Mouse (Mus musculus) neutrophil, adult 5-6 weeks (primary cell): ENCODE measurements around the gene Saa2. TPM values are rescaled to one million over a fixed set of nuclear protein-coding genes. Genes with fewer than 3 reads are reported as not detected.
A peak's percentile ranks its signal among the peaks of the same experiment; 100 is the strongest.
"Not testable (repeated sequence)": the region's sequence is repeated elsewhere in the genome, so short reads cannot be mapped to it uniquely, and the experiment has no call there.

Source experiments
- ATAC-seq: fragments of 151-379, 151-347 bp; 2 replicates; pipeline ENCODE4 v1.8.0; 2017; ENCODE audit warnings: mild to moderate bottlenecking, moderate TSS enrichment; ENCODE audit not compliant: insufficient number of reproducible peaks, poor library complexity, low FRiP score, severe bottlenecking; ENCODE audit errors: extremely low read depth
- total RNA-seq: library from RNA; stranded (forward); fragments of 200-1000 nt; gene quantifications from 2 replicates; pipeline ENCODE4 v1.2.3, GENCODE M21; 2017

The Saa2 gene
- not detected in 2 replicates for total RNA-seq

DNA sequence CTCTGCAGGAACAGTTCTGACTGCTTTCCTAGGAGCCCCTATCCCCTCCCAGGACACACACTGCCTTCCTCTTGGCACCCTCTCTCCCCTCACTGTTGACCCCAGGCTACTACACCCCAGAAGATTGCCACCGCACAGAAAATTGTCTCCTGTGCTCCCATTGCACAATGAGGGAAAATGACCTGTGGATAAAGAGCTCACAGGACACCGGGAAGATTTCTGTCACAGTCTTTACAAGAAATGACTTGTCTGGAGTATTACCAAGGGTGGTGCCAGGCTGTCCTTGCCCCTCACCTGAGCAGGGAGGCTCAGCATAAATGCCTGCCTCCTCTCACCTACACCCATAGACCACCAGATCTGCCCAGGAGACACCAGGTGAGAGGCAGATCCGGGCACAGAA is at the start of gene Saa2:
Gene Saa2, plus strand, starts transcription at position 301 of the 400 bp plus-strand sequence.
- no peak for ATAC-seq

DNA sequence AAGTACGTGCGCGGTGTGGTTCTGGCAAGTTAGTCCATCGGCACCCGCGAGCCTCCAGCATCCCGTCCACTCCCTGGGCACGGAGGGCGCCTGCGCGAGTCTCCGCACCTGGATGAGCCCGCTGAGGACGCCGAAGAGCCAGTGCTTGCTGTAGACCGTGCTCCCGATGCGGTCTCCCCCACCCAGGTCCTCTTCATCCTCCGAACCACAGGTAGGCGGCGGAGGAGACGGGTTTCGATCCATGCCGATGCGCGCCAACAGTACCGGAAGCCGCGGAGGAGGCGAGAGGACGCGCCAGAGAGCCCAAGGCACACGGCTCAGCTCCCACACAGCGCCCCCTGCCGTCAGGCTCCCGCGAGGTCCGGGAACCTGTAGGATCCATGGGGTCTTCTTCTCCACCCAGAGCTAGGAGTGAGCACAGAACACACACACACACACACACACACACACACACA is 41.2 kb upstream of the Saa2 start, which contains the start of gene Saal1:
Gene Saal1, minus strand, starts transcription at position 291 of the 455 bp plus-strand sequence.
- peak; percentile 85 for ATAC-seq

DNA sequence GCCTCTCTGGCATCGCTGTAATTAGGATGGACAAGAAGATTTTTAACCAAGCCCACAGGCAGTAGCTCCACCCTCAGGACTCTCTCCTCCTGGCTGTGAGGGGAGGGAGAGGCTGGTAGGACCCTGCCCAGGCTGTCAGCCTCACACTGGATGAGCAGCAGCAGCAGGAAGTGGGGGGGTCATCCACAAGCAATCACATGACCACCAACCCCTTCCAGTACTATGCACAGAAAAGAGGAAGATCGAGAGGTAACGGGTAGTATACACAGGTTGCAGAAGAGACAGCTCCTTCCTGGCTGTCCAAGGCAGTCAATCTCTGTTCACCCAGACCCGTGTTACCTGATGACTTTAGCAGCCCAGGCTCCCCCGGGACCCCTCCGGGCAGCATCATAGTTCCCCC is 39.3 kb upstream of the Saa2 start:
- ATAC-seq = peak; percentile 57

DNA sequence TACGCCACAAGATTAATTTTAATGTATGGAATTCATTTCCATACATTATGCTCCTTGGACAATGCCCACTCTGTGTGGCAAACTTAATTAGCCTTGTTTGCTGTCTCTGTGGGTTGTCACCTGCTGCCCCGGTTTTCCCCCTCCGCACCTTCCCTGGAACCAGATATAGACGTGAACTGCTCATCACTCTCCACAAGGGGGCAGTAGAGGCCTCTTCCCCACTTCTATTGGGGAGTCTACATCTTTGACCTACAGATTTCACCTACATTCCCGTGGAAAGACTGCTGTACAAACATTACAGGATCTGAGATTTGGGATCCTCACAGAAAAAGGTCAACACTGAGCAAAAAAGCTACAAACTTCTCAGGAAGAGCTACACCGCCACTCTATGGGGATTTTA is 37.1 kb upstream of the Saa2 start:
- ATAC-seq = peak; percentile 40

DNA sequence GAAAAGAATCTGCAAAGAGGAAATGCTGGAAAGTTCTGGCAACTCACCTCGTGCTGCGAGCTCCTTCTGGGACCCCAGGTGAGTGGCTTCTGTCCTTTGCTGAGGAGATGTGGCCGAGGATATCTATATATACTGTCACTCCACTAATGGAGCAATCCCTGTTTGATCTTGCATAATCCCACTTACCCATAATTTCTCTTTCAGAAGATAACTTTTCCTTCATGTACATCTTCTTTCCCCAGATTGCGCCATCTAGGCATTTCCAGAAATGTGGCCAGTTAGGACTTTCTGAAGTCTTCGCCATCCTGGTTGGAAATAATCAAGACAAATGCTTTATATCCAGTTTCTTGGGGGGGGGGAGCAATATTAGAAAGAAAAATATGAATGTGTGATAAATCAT is 36.0 kb upstream of the Saa2 start, which contains the start of gene Saa3:
Gene Saa3, minus strand, starts transcription at position 101 of the 400 bp plus-strand sequence.
- no peak for ATAC-seq

DNA sequence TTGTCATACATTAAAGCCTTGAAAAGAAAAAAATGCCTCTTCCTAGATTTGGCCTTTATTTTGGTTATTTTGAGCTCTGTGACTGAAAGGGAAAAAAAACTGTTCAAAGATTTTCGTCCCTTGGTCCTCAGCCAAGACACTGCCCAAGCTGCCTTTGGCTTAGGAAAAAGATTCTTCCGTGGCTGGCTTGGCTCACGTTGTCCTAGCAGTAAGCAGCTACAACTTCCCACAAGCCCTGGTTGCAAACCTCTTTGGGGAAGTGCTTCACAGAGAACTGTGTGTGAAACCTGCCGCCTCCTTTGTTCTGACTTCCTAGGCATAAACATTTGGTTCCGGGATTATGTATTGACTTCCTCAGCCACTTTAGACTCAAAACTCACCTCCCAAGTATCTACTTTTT is 34.7 kb upstream of the Saa2 start:
- no peak for ATAC-seq

DNA sequence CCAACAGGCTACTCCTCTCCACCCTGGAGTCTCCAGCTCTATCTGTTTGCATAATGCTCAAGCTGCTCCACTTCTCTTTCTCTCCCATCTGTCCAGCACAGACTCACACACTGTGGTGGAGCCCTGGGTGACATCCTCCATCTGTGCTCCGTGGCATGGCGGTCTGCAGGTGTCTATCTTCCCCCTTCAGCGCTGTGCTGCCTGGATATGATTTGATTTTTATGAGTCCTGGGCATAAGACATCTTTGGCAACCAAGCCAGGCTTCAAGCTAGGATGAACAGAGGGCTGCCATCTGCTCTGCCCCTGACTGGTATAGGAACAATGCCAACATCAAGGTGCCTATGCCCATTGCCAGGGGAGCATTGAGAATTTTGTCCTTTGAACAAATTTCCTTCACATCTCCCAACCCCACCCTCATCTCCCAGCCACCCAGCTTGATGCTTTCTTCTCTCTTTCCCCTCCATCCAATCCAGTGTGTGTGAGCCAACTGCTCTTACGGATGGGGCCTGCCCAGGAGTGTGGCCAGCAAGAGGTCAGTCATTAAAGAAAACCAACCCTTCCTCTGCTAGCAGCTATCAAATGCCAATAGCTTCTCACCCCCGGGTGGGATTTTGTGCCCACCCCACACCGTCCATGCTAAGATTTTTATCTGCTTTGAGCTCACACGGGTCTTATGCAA is 32.9 kb upstream of the Saa2 start:
- ATAC-seq = no peak

DNA sequence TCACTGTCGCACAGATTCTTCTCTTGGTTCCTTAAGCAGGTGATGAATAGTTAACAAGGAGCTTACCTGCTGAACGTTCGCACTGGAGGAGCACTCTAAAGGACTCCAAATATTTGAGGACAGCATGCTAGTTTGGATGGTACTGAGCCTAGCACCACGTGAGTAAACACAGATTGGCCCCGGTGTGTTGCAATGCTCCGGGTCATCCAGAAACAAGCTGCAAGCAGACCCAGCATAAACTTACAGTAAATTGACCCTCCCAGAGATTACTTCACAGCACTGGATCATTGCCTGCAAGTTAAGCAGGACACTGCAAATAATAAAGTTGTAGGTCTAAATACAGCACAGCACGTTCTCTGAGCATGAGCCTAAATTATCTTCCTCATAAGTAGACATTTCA is 32.1 kb upstream of the Saa2 start:
- no peak for ATAC-seq

DNA sequence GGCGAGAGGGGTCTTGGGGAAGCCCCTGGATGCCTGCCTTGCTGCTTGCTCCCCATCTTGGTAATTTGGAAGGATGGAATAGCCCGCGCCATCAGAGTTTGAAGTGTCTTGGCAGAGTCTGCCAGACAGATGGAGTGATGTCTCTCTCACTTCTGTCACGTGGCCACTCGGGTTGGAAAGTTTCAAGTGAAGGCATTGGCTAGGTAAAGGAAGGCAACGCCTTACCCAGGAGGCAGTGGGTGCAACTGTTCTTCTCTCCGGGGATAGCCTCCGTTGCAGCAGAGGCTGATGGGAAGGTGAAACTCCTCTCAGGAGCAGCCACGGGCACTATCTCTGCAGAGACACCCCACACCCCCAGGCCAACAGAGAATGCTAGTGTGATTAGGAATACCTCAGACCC is 31.1 kb upstream of the Saa2 start:
- ATAC-seq = no peak

DNA sequence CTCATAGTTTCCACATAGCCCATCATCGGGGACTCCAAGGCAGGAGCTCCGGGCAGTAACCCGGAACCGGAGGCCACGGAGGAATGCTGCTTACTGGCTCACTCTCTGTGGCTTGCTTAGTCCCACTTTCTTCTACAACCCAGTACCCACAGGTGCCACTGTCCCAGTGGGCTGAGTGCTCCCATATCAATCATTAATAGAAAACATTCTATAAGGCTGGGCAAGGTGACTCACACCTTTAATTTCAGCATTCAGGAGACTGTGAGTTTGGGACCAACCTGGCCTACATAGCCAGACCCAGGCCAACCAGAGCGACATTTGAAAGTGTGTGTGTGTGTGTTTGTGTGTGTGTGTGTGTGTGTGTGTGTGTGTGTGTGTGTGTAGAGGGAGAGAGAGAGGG is 28.2 kb upstream of the Saa2 start:
- no peak for ATAC-seq

DNA sequence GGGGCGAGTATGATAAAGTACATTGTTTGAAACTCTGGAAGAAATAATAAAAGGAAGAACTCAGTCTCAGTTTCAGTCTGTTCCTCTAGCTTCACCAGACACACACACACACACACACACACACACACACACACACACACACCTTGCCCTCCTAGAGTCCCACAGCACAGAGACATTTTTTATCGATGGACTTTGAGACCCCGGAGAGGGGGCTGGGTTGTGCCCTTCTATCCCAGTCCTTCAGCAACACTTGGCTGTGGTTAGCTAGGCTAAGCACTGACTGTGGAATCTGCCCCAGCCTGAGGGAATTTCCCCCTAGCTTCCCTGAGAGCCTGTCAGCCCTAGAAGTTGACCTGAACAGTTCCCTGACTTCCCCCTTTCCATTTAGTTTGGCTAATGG is 27.7 kb upstream of the Saa2 start:
- ATAC-seq = no peak

DNA sequence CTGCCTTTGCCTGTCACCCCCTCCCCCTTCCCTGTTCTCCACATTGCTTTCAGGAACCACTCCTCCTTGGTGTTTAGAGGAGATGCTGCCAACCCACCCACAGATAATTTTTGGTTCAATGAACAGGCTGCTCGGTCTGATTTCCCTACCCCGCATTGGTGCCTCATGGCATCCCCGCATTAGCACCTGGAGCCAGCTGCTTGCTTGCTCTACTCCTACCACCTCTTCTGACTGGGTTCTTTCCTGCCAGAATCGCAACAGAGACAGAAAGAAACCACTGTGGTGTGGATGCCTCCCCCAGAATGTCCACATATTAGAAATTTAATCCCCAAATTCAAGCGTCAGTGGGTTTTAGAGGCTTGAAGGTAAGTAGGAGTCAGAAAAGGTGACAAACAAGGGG is 27.2 kb upstream of the Saa2 start:
- no peak for ATAC-seq

DNA sequence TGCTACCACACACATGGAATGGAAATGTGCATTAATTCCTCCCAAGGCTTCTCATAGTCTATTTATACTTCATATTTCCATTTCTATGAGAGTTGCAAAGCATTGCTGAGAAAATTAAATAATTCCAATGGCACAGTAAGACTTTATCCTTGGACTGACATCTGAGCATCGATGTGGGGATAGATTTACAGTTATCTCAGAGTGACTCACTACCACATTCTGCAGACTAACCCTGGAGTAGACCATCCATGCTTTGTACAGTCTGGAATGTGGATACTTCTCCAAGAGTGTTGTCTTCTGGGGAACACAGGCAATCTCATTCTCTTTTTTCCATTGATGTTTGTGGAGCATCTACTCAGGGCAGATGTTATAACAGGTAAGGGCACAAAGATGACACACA is 24.0 kb upstream of the Saa2 start:
- no peak for ATAC-seq

DNA sequence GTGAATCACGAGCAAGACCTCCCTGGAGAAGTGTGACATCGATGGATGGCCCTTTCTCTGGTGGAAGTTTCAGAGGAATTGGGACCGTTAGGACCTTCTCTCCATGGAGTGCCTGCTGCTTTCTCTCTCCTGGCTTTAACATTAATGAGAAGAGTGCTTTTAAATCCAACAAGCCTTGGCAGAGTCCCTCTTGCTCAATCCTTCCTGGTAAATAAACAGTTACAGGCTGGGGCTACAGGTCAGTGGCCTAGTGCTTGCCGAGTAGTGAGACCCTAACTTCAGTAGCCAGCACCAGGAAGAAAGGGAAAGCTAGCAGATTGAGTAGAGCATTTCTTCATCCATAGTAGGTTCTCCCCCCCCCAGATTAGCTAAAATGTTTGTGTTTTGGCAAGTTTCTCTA is 19.1 kb upstream of the Saa2 start, which contains the start of gene Saa4:
Gene Saa4, minus strand, starts transcription at position 146 of the 400 bp plus-strand sequence.
- no peak for ATAC-seq

DNA sequence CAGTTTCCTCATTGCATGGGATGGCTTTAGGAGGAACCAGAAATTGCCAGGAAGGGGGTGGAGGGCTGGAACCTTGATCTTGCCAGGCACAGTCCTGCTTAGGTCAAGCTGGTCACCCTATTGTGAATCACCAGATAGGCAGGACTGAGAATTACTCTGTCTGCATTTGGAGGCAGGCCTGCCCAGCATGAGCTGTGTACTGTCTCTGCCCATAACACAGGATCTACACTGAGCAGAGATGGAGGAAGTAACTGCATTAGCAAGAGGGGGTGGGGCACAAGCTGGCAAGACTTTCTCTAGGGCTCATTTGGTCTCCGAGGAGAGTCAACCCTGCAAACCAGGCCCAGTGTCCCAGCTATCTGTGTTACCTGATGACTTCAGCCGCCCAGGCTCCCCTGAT is 16.6 kb upstream of the Saa2 start:
- no peak for ATAC-seq

DNA sequence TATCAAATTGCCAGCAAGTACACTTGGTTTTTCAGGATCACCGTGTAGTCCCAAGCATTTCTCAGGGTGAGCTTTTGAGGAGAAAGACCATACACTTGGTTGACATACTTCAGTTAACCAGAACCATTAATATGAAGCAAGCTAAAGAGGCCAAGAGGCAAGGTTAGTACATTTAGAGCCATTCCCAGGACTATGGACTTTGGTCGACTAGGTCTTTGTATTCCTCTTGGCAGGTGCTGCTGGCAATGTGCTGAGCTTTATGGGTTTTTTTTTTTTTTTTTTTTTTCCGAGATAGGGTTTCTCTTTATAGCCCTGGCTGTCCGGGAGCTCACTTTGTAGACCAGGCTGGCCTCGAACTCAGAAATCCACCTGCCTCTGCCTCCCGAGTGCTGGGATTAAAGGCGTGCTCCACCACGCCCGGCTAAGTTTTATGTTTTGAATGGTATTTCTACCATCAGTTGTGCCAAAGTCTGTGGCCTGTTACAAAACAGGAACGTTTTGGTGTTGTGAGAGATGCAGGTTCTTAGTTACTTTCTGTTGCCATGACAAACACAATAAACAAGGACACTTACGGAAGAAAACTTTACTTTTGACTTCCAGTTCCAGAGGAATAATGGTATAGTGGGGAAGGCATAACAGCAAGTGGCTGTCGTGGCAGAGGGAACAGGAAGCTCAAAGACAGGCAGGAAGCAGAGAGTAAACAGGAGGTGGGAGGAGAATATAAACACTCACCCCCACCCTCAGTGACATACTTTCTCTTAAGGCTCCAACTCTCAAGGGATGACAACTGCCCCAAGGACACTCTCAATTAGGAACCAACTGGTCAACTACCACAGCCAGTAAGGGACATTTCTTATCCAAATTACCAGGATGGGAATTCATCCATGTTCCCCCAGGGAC is 12.8 kb upstream of the Saa2 start:
- no peak for ATAC-seq

DNA sequence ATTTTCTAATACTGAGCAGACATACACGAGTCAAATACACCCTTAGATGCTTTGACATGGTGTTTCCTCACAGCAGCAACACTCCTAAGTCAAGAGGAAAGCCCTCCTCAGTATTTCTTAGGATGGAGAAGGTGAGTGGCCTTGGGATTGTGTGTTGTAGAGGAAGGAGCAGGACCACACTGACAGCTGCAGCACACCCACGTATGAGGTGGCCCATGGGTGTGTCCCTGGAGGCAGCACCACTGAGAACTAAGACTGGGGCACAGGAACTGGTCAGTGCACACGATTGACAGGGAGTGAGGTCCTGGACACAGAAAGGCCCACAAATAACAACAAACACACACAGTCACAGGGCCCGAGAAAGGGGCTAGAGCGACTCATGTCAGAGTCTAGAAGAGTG is 11.5 kb upstream of the Saa2 start:
- ATAC-seq = not testable (repeated sequence)

DNA sequence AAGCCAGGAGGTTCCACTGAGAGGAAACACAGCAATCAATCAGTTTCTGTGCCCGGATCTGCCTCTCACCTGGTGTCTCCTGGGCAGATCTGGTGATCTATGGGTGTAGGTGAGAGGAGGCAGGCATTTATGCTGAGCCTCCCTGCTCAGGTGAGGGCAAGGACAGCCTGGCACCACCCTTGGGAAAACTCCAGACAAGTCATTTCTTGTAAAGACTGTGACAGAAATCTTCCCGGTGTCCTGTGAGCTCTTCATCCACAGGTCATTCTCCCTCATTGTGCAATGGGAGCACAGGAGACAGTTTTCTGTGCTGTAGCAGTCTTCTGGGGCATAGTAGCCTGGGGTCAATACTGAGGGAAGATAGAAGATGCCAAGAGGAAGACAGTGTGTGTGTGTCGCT is 8.7 kb upstream of the Saa2 start, which contains the start of gene Saa1:
Gene Saa1, minus strand, starts transcription at position 101 of the 400 bp plus-strand sequence.
- ATAC-seq = not testable (repeated sequence)

DNA sequence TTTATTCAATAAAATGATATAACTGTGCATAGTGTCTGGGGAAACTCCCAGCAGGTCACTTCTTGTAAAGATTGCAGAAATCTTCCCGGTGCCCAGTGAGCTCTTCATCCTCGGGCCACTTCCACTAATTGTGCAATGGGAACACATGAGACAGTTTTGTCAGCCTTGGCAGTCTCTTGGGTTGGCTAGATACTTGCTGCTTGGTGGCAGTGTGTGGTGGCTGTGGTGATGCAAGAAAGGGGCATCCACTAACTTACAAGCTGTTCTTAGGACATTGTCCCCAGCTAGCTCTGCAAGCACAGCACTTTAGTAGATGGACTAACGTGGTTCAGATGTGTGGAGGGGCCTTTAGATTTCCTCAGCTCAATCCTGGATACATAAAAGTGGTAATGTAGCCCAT is 5.8 kb upstream of the Saa2 start:
- ATAC-seq = no peak

DNA sequence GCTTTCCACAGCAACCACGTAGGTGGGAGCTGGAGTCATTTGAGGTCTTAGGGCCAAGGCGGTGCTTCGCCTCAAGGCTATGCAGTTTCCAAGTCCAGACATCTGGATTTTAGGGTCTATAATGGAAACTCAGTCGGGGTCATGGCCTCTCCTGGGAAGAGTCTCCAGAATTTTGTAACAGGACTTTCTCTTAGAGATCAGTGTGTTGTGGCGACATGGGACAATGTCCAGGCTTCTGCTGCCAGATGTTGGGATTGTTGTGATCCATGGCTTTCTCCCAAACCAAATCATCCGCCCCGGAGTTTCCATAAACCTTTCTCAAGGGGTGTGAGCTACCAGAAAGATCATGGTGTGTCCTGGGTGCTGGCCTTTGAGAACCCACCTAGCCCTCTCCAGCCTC is 5.2 kb upstream of the Saa2 start:
- ATAC-seq = no peak
